Mouse (Mus musculus): ENCODE results near the gene Nova2. TPM values are rescaled to one million over a fixed set of nuclear protein-coding genes. Genes with fewer than 3 reads are reported as not detected.

Nova2 gene
- total RNA-seq, 2 experiments from 2014 or later: 75.3 to 88.8 TPM

DNA sequence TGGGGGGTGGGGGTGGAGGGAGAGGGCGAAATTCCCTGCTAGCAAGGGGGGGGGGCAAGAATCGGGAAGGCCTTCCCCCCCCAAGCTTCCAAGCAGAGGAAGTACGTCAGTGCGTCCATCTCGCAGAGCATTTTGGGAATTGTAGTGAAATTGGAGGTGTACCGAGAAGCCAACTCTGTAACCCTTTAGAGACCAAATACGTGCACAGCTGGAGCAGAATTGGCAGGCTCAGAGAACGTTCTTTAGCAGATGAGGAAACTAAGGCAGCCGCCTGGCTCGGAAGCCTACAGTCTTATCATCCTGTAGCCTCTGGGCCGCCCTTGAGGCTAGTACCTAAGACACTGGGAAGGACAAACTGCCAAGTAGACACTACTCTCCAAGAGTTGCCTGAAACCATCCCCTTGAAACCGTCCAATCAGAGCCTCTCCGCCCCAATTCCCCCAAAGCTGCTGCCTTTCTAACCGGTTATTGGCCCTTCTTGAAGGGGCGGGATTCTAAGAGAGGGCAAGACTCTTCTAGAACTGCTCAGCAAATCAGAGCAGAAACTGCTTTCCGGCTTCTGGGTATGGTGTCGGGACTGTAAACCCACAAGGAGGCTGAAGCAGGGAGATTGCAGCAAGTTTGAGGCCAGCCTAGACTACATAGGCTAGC is 77.3 kb downstream of the Nova2 start:
- peak; percentile 79 to 83 for DNase-seq (ENCODE audit: low spot score in 2 of 2)
- intact Hi-C loops (cut with DNase I): loop anchor here (5.0 kb wide), 1 partner anchor 111 kb away; no protein-coding TSS in a partner anchor

DNA sequence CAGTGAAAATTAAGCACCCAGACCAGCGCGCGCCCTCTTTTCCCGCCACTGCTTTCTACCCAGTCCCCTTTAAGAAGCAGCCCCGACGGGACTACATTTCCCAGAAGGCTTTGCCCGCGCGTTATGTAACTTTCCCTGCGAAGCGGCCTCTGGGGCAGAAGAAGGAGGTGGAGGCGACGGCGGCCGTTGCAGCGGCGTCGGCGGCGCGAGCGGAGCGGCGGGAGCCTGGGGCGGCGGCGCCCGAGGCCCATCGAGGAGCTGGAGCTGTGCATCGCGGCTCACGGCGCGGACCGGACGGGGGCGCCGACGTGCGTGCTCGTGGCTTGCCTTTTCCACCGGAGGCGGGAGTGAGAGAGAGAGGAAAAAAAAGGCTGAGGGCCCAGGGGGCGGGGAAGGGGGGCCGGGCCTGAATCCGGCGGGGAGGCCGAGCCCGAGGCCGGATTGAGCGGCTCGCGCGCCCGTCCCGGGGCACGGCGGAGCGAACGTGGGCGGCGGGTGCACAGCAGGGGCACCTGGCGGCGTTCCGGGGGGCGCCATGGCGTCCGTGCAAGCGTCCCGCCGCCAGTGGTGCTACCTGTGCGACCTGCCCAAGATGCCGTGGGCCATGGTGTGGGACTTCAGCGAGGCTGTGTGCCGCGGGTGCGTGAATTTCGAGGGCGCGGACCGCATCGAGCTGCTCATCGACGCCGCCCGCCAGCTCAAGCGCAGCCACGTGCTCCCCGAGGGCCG is 78.4 kb downstream of the Nova2 start, which contains the start of gene Irf2bp1:
TSS of gene Irf2bp1 (plus strand) at position 143 of the 729 bp plus-strand sequence.
- intact Hi-C loops (cut with DNase I): loop anchor here (5.0 kb wide), 1 partner anchor 112 kb away; no protein-coding TSS in a partner anchor
- DNase-seq (ENCODE audit: low spot score in 2 of 2): peak; percentile 94 to 95

DNA sequence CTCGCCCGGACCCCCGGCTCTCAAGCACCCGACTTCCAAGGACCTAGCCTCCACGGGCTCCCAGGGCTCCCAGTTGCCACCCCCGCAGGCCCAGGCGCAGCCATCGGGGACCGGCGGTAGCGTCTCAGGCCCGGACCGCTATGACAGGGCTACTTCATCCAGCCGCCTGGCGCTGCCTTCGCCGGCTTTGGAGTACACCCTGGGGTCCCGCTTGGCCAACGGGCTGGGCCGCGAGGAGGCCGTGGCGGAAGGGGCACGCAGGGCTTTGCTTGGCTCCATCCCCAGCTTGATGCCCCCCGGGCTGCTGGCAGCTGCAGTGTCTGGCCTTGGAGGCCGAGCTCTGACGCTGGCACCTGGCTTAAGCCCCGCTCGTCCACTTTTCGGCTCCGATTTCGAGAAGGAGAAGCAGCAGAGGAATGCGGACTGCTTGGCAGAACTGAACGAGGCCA is 79.0 kb downstream of the Nova2 start:
- peak in 1 of 2 experiments; percentile 40 for DNase-seq (ENCODE audit: low spot score in 2 of 2)
- intact Hi-C loops (cut with DNase I): loop anchor here (5.0 kb wide), 1 partner anchor 112 kb away; no protein-coding TSS in a partner anchor

DNA sequence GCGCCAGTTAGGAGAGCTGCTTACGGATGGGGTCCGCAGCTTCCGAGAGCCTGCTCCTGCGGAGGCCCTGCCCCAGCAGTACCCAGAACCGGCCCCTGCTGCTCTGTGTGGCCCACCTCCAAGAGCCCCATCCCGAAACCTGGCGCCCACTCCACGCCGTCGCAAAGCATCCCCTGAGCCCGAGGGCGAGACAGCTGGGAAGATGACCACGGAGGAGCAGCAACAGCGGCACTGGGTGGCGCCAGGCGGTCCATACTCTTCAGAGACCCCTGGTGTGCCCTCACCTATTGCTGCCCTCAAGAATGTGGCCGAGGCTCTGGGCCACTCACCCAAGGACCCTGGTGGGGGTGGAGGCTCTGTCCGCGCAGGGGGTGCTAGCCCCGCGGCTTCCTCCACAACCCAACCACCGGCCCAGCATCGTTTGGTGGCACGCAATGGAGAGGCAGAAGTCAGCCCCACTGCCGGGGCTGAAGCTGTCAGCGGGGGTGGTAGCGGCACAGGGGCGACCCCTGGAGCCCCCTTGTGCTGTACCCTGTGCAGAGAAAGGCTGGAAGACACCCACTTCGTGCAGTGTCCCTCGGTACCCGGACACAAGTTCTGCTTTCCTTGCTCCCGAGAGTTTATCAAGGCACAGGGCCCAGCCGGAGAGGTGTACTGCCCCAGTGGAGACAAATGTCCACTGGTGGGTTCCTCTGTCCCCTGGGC is 79.9 kb downstream of the Nova2 start:
- intact Hi-C loops (cut with DNase I): no loop called here
- DNase-seq (ENCODE audit: low spot score in 2 of 2): no peak

DNA sequence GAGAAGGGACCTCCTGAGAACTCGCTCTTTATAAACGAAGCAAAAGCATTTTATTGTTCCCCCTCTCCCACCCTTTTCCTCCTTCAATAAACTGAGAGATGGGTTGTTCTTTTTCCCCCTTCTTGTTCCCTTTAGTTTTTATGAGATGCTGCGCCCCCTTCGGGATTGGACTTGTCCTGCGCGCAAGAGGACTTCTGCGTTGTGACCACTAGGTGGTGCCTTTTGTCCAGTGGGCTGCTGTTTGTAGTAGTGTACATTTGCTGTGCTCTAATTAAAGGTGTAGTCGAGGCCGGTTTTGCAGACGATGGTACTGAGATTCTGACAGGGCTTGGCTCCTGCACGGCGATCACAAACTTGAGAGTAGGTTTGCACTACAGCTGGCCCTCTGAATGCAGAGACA is 80.8 kb downstream of the Nova2 start:
- intact Hi-C loops (cut with DNase I): no loop called here

DNA sequence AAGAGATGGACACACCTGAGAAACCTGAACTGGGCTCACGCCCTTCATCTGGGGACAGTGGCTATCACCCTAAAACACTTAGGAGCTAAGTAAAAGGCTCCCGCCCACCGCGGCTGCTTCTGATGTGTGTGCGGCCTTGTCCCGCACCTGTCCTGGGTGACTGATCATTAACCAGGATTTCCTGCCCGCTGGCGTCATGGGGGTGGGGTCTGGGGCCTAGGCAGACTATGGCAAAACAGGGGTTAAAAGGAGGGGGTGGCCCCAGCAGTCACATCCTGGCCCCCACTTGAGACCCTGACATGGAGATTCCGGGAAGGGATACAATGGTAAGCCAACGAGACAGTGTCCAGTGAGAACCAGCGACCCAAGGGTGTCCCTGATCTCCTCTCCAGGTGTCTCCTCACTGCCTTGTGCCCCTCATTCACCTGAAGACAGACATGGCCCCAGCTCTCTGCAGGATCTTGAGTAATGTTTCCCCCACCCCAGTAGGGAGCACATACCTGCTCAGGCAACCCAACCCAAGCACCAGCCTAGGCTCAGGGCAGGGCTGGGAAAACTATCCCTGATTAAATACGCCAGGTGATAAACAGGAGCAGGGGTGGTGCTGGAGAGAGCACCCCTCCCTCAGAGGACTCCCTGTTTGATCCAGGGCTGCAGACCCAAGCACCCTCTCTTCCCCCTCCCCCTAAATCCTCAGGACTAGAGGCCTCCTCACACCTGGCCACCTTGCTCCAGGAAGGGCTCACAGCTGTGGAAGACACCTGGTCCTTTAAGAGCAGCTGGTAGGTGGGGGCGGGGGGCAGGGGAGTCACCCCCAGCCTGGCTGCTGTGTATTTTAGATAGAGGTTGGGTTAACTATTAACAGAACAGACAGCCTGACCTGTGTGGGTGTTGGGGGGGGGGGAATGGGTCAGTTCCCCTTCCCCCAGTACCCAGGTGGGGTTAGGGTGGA is 81.6 kb downstream of the Nova2 start:
- intact Hi-C loops (cut with DNase I): no loop called here
- no peak for DNase-seq (ENCODE audit: low spot score in 2 of 2)

More for the DNA sequence above, 80.8 kb downstream of the Nova2 start:
- DNase-seq (ENCODE audit: low spot score in 2 of 2): peak; percentile 67 to 84

DNA sequence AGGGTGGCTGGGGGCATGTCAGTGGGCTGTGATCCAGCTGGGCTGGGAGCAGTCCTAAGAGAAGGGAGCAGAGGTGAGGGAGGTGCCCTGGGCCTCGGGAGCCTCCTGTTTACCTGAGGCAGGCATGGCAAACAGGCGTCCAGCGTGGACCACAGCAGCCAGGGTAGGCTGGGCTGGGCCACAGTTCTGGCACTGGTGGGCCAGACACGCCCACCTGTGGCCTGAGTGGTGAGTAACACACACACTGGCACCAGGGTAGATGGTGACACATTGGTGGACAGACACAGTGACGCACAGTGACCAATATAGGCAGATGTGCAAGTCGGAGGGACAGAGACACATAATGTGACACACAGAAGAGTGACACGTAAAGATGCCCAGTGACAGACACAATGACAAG is 84.9 kb downstream of the Nova2 start:
- no peak for DNase-seq (ENCODE audit: low spot score in 2 of 2)
- intact Hi-C loops (cut with DNase I): no loop called here

DNA sequence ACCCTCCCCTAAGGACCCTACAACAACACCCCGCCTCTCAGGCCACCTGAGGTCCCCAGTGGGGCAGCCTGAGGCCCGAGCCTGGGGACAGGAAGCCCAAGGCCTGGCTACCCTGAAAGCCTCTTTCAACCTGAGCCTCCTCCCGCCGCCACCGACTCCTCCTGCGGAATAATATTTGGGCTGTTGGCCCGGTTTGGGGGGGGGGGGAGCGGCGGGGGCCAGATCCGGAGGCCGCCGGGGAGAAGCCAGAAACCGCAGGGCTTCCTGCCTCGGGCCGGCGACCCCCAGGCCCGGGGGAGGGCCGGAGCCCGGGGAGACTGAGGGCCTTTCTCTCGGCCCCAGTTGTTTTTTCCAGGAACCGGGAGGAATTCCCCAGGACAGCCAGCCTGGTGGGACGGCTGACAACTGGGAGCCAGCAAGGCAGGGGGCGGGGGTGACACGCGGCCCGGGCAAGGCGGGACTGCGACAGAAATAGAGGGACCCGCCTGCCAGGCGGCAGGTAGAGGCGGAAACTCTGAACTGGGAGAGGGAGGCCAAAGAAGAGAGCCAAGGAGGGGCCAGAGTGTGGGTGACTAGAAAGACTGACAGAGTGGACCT is 86.4 kb downstream of the Nova2 start:
- intact Hi-C loops (cut with DNase I): no loop called here

DNA sequence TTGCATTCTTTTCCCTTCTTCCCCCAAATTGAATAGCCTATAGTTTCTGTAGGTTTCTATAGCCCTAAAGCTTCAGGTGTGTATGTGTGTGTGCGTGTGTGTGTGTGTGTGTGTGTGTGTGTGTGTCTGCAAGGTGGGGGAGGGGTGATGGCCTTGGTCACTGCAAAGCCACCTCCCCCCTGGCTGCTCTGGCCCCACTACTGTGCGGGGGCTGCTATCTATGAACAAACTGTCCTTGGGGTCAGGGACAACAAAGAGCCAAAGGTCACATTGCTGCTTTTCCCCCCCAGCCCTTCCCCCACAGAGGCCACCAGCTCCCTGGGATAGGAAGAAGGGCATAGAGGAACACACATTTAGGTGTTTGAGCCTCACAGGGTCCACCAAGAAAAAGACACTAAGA is 87.2 kb downstream of the Nova2 start:
- intact Hi-C loops (cut with DNase I): no loop called here
- DNase-seq (ENCODE audit: low spot score in 2 of 2): no peak

More for the DNA sequence above, 86.4 kb downstream of the Nova2 start:
- no peak for DNase-seq (ENCODE audit: low spot score in 2 of 2)

DNA sequence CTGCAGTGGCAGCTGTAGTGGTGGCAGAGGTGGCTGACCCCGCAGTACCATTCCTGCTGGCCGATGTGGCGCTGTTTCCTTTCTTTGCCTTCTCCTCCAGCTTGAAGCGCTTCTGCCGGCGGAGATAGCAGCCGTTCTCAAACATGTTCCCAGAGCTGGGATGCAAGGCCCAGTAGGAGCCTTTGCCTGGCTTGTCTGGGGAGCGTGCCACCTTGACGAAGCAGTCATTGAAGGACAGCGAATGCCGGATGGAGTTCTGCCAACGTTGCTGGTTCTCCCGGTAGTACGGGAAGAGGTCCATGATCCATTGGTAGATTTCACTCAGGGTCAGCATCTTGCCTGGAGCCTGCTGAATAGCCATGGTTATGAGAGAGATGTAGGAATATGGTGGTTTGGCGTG is 88.8 kb downstream of the Nova2 start:
- DNase-seq (ENCODE audit: low spot score in 2 of 2): no peak
- intact Hi-C loops (cut with DNase I): no loop called here

Other genes with a start within 250 kb of the Nova2 start
- gene Psg20, start 239.7 kb upstream of the Nova2 start, total RNA-seq (2021): not detected
- not detected for gene Psg22, start 207.8 kb upstream of the Nova2 start, total RNA-seq (2021)
- gene Psg19, start 127.4 kb upstream of the Nova2 start, total RNA-seq (2021): not detected
- not detected for gene Psg17, start 104.3 kb upstream of the Nova2 start, total RNA-seq (2021)
- 1 to 10 TPM; 1.2 to 3.0 TPM for gene Mill2, start 85.9 kb upstream of the Nova2 start, total RNA-seq (2021)
- gene Pglyrp1, start 54.6 kb upstream of the Nova2 start, total RNA-seq (2021): 10 to 100 TPM; 20.5 to 21.9 TPM
- gene Ccdc61, start 15.5 kb upstream of the Nova2 start, total RNA-seq (2021): 10 to 100 TPM; 10.6 to 11.0 TPM
- 1 to 10 TPM in 1 of 2 experiments, under 1 TPM in 1; 0.47 to 1.3 TPM for gene Nanos2, start 61.5 kb downstream of the Nova2 start, total RNA-seq (2021)
- gene Mypop, start 65.4 kb downstream of the Nova2 start, total RNA-seq (2021): 10 to 100 TPM; 53.5 to 55.3 TPM
- gene Irf2bp1, start 78.2 kb downstream of the Nova2 start, total RNA-seq (2021): 10 to 100 TPM; 46.3 to 53.5 TPM
- not detected for gene Foxa3, start 97.7 kb downstream of the Nova2 start, total RNA-seq (2021)
- gene Sympk, start 98.5 kb downstream of the Nova2 start, total RNA-seq (2021): 100 to 1,000 TPM; 126 to 129 TPM
- gene Rsph6a, start 128.8 kb downstream of the Nova2 start, total RNA-seq (2021): under 1 TPM in 1 of 2 experiments, not detected in 1; 0.25 TPM
- gene Dmwd, start 150.3 kb downstream of the Nova2 start, total RNA-seq (2021): 100 to 1,000 TPM; 146 to 148 TPM
- gene Dmpk, start 158.0 kb downstream of the Nova2 start, total RNA-seq (2021): 10 to 100 TPM; 21.4 to 40.2 TPM
- gene Six5, start 168.7 kb downstream of the Nova2 start, total RNA-seq (2021): 1 to 10 TPM; 1.6 to 2.6 TPM
- gene Gm4969, start 192.5 kb downstream of the Nova2 start, total RNA-seq (2021): under 1 TPM; 0.37 to 0.41 TPM
- gene Fbxo46, start 194.0 kb downstream of the Nova2 start, total RNA-seq (2021): 10 to 100 TPM; 14.0 to 14.3 TPM
- 10 to 100 TPM; 14.6 to 17.3 TPM for gene Qpctl, start 223.4 kb downstream of the Nova2 start, total RNA-seq (2021)
- gene Snrpd2, start 223.8 kb downstream of the Nova2 start, total RNA-seq (2021): 10 to 100 TPM; 70.3 to 76.0 TPM
- gene Gipr, start 240.2 kb downstream of the Nova2 start, total RNA-seq (2021): 1 to 10 TPM in 1 of 2 experiments, under 1 TPM in 1; 0.89 to 2.6 TPM